Mouse (Mus musculus): ENCODE measurements around the gene Fbxl17.

DNA sequence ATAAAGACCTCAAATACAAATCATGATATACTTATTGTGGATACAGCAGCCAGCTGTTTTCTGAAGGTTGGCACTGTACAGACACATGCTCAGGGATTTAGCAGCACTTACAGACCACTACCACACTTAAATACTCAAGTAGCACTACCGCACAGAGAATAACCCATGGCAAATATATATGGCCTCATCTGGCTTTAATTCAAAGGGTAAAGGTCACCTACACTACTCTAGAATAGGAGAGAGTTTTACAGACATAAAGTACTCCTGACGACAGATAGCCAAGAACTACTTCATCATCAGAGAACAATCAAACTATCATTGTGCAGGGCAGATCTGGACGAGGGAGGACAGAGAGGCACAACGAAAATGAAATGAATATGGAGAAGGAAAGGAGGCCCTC is 93.9 kb downstream of the Fbxl17 start:
- no peak for TF ChIP-seq POLR2A (IDR thresholded peaks at IDR 0.05; ENCODE audit: insufficient read length, low read depth)
- TF ChIP-seq TCF12 (IDR thresholded peaks at IDR 0.05; ENCODE audit: insufficient read depth, poor library complexity, severe bottlenecking): no peak
- TF ChIP-seq POLR2AphosphoS2 (IDR thresholded peaks at IDR 0.05; ENCODE audit: insufficient read length, low read depth): no peak
- TF ChIP-seq USF1 (IDR thresholded peaks at IDR 0.05; ENCODE audit: low read depth): no peak
- no peak for TF ChIP-seq MYOD1 (IDR thresholded peaks at IDR 0.05; ENCODE audit: control insufficient read depth in 1 of 3, insufficient read length in 2 of 3, low read depth in 2 of 3)
- no peak for TF ChIP-seq E2F4 (IDR thresholded peaks at IDR 0.05; ENCODE audit: insufficient read depth)
- no peak for TF ChIP-seq MAX (IDR thresholded peaks at IDR 0.05; ENCODE audit: low read depth)
- TF ChIP-seq CEBPB (IDR thresholded peaks at IDR 0.05; ENCODE audit: insufficient read depth, poor library complexity, severe bottlenecking): no peak
- no peak for TF ChIP-seq REST (IDR thresholded peaks at IDR 0.05; ENCODE audit: insufficient read depth, insufficient read length)
- TF ChIP-seq MYOG (IDR thresholded peaks at IDR 0.05; ENCODE audit: control insufficient read depth in 1 of 3, insufficient read depth in 1 of 3, insufficient read length in 2 of 3, low read depth in 2 of 3): no peak
- TF ChIP-seq TCF3 (IDR thresholded peaks at IDR 0.05; ENCODE audit: insufficient read length, low read depth): no peak
- no peak for TF ChIP-seq SRF (IDR thresholded peaks at IDR 0.05; ENCODE audit: control insufficient read depth, insufficient read length, low read depth)

All from myocyte (in vitro differentiated cells).